Mouse (Mus musculus): ENCODE measurements at regions not wholly inside any gene's neighbourhood (a gene's known extent, or its start where the extent isn't known, plus 50 kb on each side); places are given as distances from the start of the nearest gene placed in this dataset.

- no peak for TF ChIP-seq POLR2A (IDR thresholded peaks at IDR 0.05; ENCODE audit: borderline replicate concordance, extremely low read depth, insufficient read depth, insufficient read length, poor library complexity, severe bottlenecking)
- TF ChIP-seq CTCF (IDR thresholded peaks at IDR 0.05; ENCODE audit: borderline replicate concordance, extremely low read depth, insufficient read depth, insufficient read length): no peak
These were observed 117.5 kb downstream of the Inhbb start for GRCm38 (mm10) chr1:119304470-119304980.

Data from brain, embryonic 14.5 days (tissue).